Mouse (Mus musculus): ENCODE results near the gene Kptn.

DNA sequence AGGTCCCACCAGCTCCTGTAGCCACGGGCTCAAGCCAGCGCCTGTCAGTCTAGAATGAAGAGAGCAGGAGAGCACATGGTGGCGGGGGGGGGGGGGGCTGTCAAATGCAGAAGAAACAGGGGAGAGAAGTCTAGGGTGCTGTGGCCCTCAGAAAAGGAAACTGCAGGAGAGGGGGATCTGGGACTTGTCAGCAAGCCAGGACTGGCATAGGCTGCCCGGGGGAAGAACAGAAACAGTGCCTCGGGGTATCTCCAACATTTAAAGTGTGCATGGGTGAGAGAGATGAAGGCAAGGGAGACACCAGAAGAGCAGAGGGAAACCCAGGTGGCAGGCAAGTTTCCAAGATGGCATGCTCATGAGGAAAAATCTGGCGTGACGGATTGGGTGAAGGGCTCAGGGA, 42.3 kb downstream of the Kptn start:
- TF ChIP-seq GATA1 (IDR thresholded peaks at IDR 0.05; ENCODE audit: low read length), result no peak
- TF ChIP-seq TAL1 (IDR thresholded peaks at IDR 0.05; ENCODE audit: low read length), result no peak
